Mouse (Mus musculus) hindbrain, embryonic 16.5 days (tissue): Measurements from ENCODE around the gene Zfp319. TPM values are rescaled to one million over a fixed set of nuclear protein-coding genes. Genes with fewer than 3 reads are reported as not detected.
"Not testable (repeated sequence)": the region's sequence is repeated elsewhere in the genome, so short reads cannot be mapped to it uniquely, and the experiment has no call there.

Experiments used
- ATAC-seq: fragments of 200-750 bp; cut with Nextera tagmentation; 2 replicates; pipeline ENCODE4 v1.8.0; 2017; ENCODE audit warnings: moderate TSS enrichment, moderate library complexity
- H3K27ac ChIP-seq: fragments of 300-500 bp; sonication (generic); 2 replicates; pipeline ENCODE4 v1.5.1; 2014; ENCODE audit warnings: low read depth, mild to moderate bottlenecking, control low read depth, low read length, moderate library complexity
- H3K27me3 ChIP-seq: fragments of 300-500 bp; sonication (generic); replicated peaks from 2 replicates; pipeline ENCODE4 v1.6.1; 2014; ENCODE audit warnings: low read length; ENCODE audit not compliant: control insufficient read depth, insufficient read depth
- H3K36me3 ChIP-seq: fragments of 300-500 bp; sonication (generic); 2 replicates; pipeline ENCODE4 v1.6.1; 2014; ENCODE audit warnings: mild to moderate bottlenecking, low read length, moderate library complexity, mixed read lengths; ENCODE audit not compliant: control insufficient read depth, insufficient read depth
- H3K4me1 ChIP-seq: fragments of 300-500 bp; sonication (generic); 2 replicates; pipeline ENCODE4 v1.6.1; 2014; ENCODE audit warnings: low read depth, low read length; ENCODE audit not compliant: control insufficient read depth, insufficient read depth
- H3K4me2 ChIP-seq: fragments of 300-500 bp; sonication (generic); 2 replicates; pipeline ENCODE4 v1.6.1; 2014; ENCODE audit warnings: mild to moderate bottlenecking, low read length, control low read depth, moderate library complexity
- H3K4me3 ChIP-seq: fragments of 300-500 bp; sonication (generic); 2 replicates; pipeline ENCODE4 v1.5.1; 2014; ENCODE audit warnings: mild to moderate bottlenecking, low read length, control low read depth, moderate library complexity
- H3K9ac ChIP-seq: fragments of 300-500 bp; sonication (generic); 2 replicates; pipeline ENCODE4 v1.6.1; 2014; ENCODE audit warnings: low read depth, mild to moderate bottlenecking, control low read depth, low read length, moderate library complexity
- H3K9me3 ChIP-seq: fragments of 300-500 bp; sonication (generic); 2 replicates; pipeline ENCODE4 v1.6.1; 2014; ENCODE audit warnings: mild to moderate bottlenecking, low read length, moderate library complexity; ENCODE audit not compliant: control insufficient read depth
- WGBS: fragments of 180-500 bp; shearing (Covaris S2); extraction: QIAGEN DNeasy Blood & Tissue Kit; methylation state at CpG from one replicate; pipeline ENCODE4 v1.1.7; 2014; 5-methylcytosine and 5-hydroxymethylcytosine counted together
- polyA plus RNA-seq: library from polyadenylated mRNA; unstranded; fragments of >200 nt; fragmentation: Nextera tagmentation; extraction: Ambion mirVana; gene quantifications from 2 replicates; pipeline ENCODE4 v1.2.1, GENCODE M21; 2015

The Zfp319 gene
- polyA plus RNA-seq = 12.1 and 15.8 TPM in 2 replicates

- peak within 1 kb of the TSS; percentile 98 for H3K27ac ChIP-seq
- peak; percentile 93 for ATAC-seq
- WGBS = under 1% methylated on average over 69 of the region's 80 CpGs
These were observed at the start of gene Zfp319, which contains the start of gene Usb1 for GRCm38 (mm10) chr8:95331720-95332436. Gene Zfp319 (minus strand): TSS chr8:95331950. Gene Usb1 (plus strand): TSS chr8:95332284.

GRCm38 (mm10) chr8:95380953-95381352 is 49.2 kb upstream of the Zfp319 start:
- H3K4me1 ChIP-seq = no peaks in the 10 kb centered on the region
- H3K9me3 ChIP-seq = no peaks in the 10 kb centered on the region
- no peak for ATAC-seq
- no peak overlapping the region for H3K4me3 ChIP-seq
- H3K36me3 ChIP-seq = no peaks in the 10 kb centered on the region
- no peaks in the 10 kb centered on the region for H3K27me3 ChIP-seq
- H3K9ac ChIP-seq = no peak overlapping the region
- no peak overlapping the region for H3K27ac ChIP-seq
- H3K4me2 ChIP-seq = no peak overlapping the region

More at GRCm38 (mm10) chr8:95331720-95332436, at the start of gene Zfp319, which contains the start of gene Usb1:
- peaks cover 28% of the 10 kb centered on the region for H3K36me3 ChIP-seq
- peak within 1 kb of the TSS; percentile 79 for H3K4me3 ChIP-seq
- H3K4me1 ChIP-seq = peaks cover 18% of the 10 kb centered on the region
- peak within 1 kb of the TSS; percentile 94 for H3K9ac ChIP-seq
- H3K27me3 ChIP-seq = no peaks in the 10 kb centered on the region
- H3K9me3 ChIP-seq = no peaks in the 10 kb centered on the region
- H3K4me2 ChIP-seq = peak within 1 kb of the TSS; percentile 86

- H3K9ac ChIP-seq, H3K4me2 ChIP-seq, H3K4me3 ChIP-seq, ATAC-seq, H3K36me3 ChIP-seq, H3K27me3 ChIP-seq, H3K4me1 ChIP-seq, H3K9me3 ChIP-seq, H3K27ac ChIP-seq: not testable (repeated sequence)
- WGBS = over 99% methylated on average over 11 of the region's 11 CpGs
These were observed 47.2 kb upstream of the Zfp319 start for GRCm38 (mm10) chr8:95378928-95379327.

GRCm38 (mm10) chr8:95377863-95378291 is 46.1 kb upstream of the Zfp319 start:
- no peak for ATAC-seq
- WGBS = 54% methylated on average over 7 of the region's 7 CpGs

GRCm38 (mm10) chr8:95377101-95377500 is 45.4 kb upstream of the Zfp319 start:
- H3K36me3 ChIP-seq = peaks cover 6% of the 10 kb centered on the region
- no peaks in the 10 kb centered on the region for H3K27me3 ChIP-seq
- no peak overlapping the region for H3K9ac ChIP-seq
- WGBS = 85% methylated on average over 4 of the region's 4 CpGs
- H3K4me1 ChIP-seq = no peaks in the 10 kb centered on the region
- no peaks in the 10 kb centered on the region for H3K9me3 ChIP-seq
- no peak for ATAC-seq
- no peak overlapping the region for H3K4me2 ChIP-seq
- no peak overlapping the region for H3K27ac ChIP-seq
- H3K4me3 ChIP-seq = no peak overlapping the region

More at GRCm38 (mm10) chr8:95377863-95378291, 46.1 kb upstream of the Zfp319 start:
- no peak overlapping the region for H3K4me3 ChIP-seq
- no peaks in the 10 kb centered on the region; the same call in 1 of the 2 replicates for H3K36me3 ChIP-seq
- no peak overlapping the region for H3K9ac ChIP-seq
- no peaks in the 10 kb centered on the region for H3K27me3 ChIP-seq
- no peak overlapping the region for H3K4me2 ChIP-seq
- no peaks in the 10 kb centered on the region for H3K4me1 ChIP-seq
- no peaks in the 10 kb centered on the region for H3K9me3 ChIP-seq
- H3K27ac ChIP-seq = no peak overlapping the region

- Histone ChIP-seq H3K4me1 (no peaks in the 10 kb centered on the region), H3K4me2 (no peak overlapping the region), H3K27ac (no peak overlapping the region), H3K4me3 (no peak overlapping the region), H3K27me3 (no peaks in the 10 kb centered on the region), H3K9ac (no peak overlapping the region), H3K36me3 (peaks cover 8% of the 10 kb centered on the region), H3K9me3 (no peaks in the 10 kb centered on the region)
- ATAC-seq = no peak
- 87% methylated on average over 11 of the region's 12 CpGs for WGBS
These were observed 44.7 kb upstream of the Zfp319 start for GRCm38 (mm10) chr8:95376309-95376999.

GRCm38 (mm10) chr8:95375374-95375930 is 43.7 kb upstream of the Zfp319 start:
- WGBS = 85% methylated on average over 7 of the region's 7 CpGs
- Histone ChIP-seq H3K36me3 (peaks cover 11% of the 10 kb centered on the region), H3K27ac (no peak overlapping the region), H3K27me3 (no peaks in the 10 kb centered on the region), H3K9me3 (no peaks in the 10 kb centered on the region), H3K4me1 (no peaks in the 10 kb centered on the region), H3K4me3 (no peak overlapping the region), H3K4me2 (no peak overlapping the region), H3K9ac (no peak overlapping the region)
- peak; percentile 63; the same call in 1 of the 2 replicates for ATAC-seq

GRCm38 (mm10) chr8:95374429-95374828 is 42.7 kb upstream of the Zfp319 start:
- H3K4me2 ChIP-seq = no peak overlapping the region
- H3K9ac ChIP-seq = no peak overlapping the region
- 79% methylated on average over 3 of the region's 3 CpGs for WGBS
- H3K27ac ChIP-seq = no peak overlapping the region
- ATAC-seq = no peak
- H3K36me3 ChIP-seq = peaks cover 12% of the 10 kb centered on the region
- no peaks in the 10 kb centered on the region for H3K4me1 ChIP-seq
- no peak overlapping the region for H3K4me3 ChIP-seq
- H3K27me3 ChIP-seq = no peaks in the 10 kb centered on the region
- H3K9me3 ChIP-seq = no peaks in the 10 kb centered on the region

- 77% methylated on average over 12 of the region's 12 CpGs for WGBS
- no peak for ATAC-seq
- Histone ChIP-seq H3K4me1 (no peaks in the 10 kb centered on the region), H3K36me3 (peaks cover 14% of the 10 kb centered on the region), H3K4me3 (no peak overlapping the region), H3K9ac (no peak overlapping the region), H3K27me3 (no peaks in the 10 kb centered on the region), H3K4me2 (no peak overlapping the region), H3K9me3 (no peaks in the 10 kb centered on the region), H3K27ac (no peak overlapping the region)
These were observed 41.7 kb upstream of the Zfp319 start for GRCm38 (mm10) chr8:95373389-95374002.
